Mouse (Mus musculus) adrenal gland (tissue): ENCODE data around the gene Dmap1.

Experiments used
- intact Hi-C: fragments of 180-260 bp; cut with DNase I; formaldehyde crosslinking; loops from one replicate; pipeline ENCODE4 v1.15.1; 2025
- long read RNA-seq, 2 experiments: library from polyadenylated mRNA; unstranded; transcript quantifications; one replicate each; pipeline ENCODE4 v2.0.0; 2020; ENCODE audit warnings: borderline replicate concordance in 1 of 2; ENCODE audit not compliant: insufficient replicate concordance in 1 of 2

The Dmap1 gene
- long read RNA-seq, experiment 1, transcript Dmap1-201 (11 exons, 1,566 nt), result major isoform, 10 of 33 reads
- long read RNA-seq, experiment 1, partial matches to known transcripts, result 2 of 33 reads
- long read RNA-seq, experiment 1, other reads (novel, unspliced or antisense), result 20 of 33 reads
- long read RNA-seq, experiment 2, transcript Dmap1-201 (11 exons, 1,566 nt), result major isoform, 15 of 41 reads
- long read RNA-seq, experiment 2, partial matches to known transcripts, result 4 of 41 reads
- long read RNA-seq, experiment 2, other reads (novel, unspliced or antisense), result 22 of 41 reads

GRCm38 (mm10) chr4:117681931-117682461 lies at the start of gene Dmap1:
TSS of gene Dmap1 (minus strand) at chr4:117682273.
- intact Hi-C loops, result no loop called here

- intact Hi-C loops, result no loop called here
These were observed 42.0 kb upstream of the Dmap1 start, which contains the start of gene Gm12845 for GRCm38 (mm10) chr4:117724112-117724511. TSS of gene Gm12845 (plus strand) at chr4:117724412.

GRCm38 (mm10) chr4:117713303-117714098 lies 31.4 kb upstream of the Dmap1 start:
- intact Hi-C loops, result no loop called here

- intact Hi-C loops, result no loop called here
These were observed 30.2 kb upstream of the Dmap1 start for GRCm38 (mm10) chr4:117712314-117712713.

- intact Hi-C loops, result loop anchor here (10.0 kb wide), 1 partner anchor 376 kb away; no protein-coding TSS in a partner anchor
These were observed 26.9 kb upstream of the Dmap1 start for GRCm38 (mm10) chr4:117708780-117709550.

- intact Hi-C loops, result loop anchor here (1.0 to 10.0 kb wide), 2 partner anchors 66 to 379 kb away; no protein-coding TSS in a partner anchor
These were observed 23.3 kb upstream of the Dmap1 start for GRCm38 (mm10) chr4:117705361-117705760.

- intact Hi-C loops, result no loop called here
These were observed 4.3 kb upstream of the Dmap1 start for GRCm38 (mm10) chr4:117686354-117686753.

GRCm38 (mm10) chr4:117683048-117683768 lies 1.1 kb upstream of the Dmap1 start:
- intact Hi-C loops, result no loop called here

- intact Hi-C loops, result no loop called here
These were observed 390 bp upstream of the Dmap1 start for GRCm38 (mm10) chr4:117682463-117682862.

GRCm38 (mm10) chr4:117680963-117681362 lies 1.1 kb downstream of the Dmap1 start:
- intact Hi-C loops, result no loop called here

- intact Hi-C loops, result loop anchor here (10.0 kb wide), 3 partner anchors 122 to 402 kb away; partner anchors contain the start of gene Eri3
These were observed 5.2 kb downstream of the Dmap1 start for GRCm38 (mm10) chr4:117676903-117677302.

- intact Hi-C loops, result loop anchor here (10.0 kb wide), 3 partner anchors 119 to 399 kb away; partner anchors contain the start of gene Eri3
These were observed 8.2 kb downstream of the Dmap1 start for GRCm38 (mm10) chr4:117673901-117674300.

- intact Hi-C loops, result loop anchor here (10.0 kb wide), 3 partner anchors 117 to 397 kb away; partner anchors contain the start of gene Eri3
These were observed 10.0 kb downstream of the Dmap1 start for GRCm38 (mm10) chr4:117672042-117672441.

GRCm38 (mm10) chr4:117669874-117670273 lies 12.2 kb downstream of the Dmap1 start:
- intact Hi-C loops, result loop anchor here (10.0 kb wide), 3 partner anchors 115 to 395 kb away; partner anchors contain the start of gene Eri3

GRCm38 (mm10) chr4:117666054-117666453 lies 16.0 kb downstream of the Dmap1 start:
- intact Hi-C loops, result no loop called here

GRCm38 (mm10) chr4:117665531-117665930 lies 16.5 kb downstream of the Dmap1 start:
- intact Hi-C loops, result no loop called here

GRCm38 (mm10) chr4:117664411-117665137 lies 17.5 kb downstream of the Dmap1 start:
- intact Hi-C loops, result no loop called here

GRCm38 (mm10) chr4:117660001-117660400 lies 22.1 kb downstream of the Dmap1 start:
- intact Hi-C loops, result no loop called here
